Mouse (Mus musculus): ENCODE measurements at regions not wholly inside any gene's neighbourhood (a gene's known extent, or its start where the extent isn't known, plus 50 kb on each side); places are given as distances from the start of the nearest gene placed in this dataset.

DNA sequence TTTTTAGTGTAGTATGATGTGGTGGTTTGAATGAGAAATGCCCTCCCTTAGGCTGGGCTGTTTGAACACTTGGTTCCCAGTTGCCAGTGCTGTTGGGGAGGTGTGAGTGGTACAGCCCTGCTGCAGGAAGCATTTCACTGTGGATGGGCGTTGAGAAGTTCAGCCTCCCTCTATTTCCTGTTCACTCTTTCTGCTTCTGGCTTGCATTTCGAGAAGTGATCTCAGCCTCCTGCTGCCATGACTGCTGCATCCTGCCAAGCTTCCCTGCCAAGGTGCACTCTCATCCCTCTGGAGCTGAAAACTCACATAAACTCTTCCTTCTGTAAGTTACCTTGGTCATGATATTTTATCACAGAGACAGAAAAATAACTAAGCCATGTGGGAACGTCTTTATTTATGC lies 525.8 kb downstream of the Psat1 start:
- TF ChIP-seq CTCF (IDR thresholded peaks at IDR 0.05; ENCODE audit: insufficient read depth, low read depth, low read length) (no peak), POLR2A (IDR thresholded peaks at IDR 0.05; ENCODE audit: insufficient read depth, low read depth, low read length) (no peak)
